Mouse (Mus musculus) ES-Bruce4 (cell line): Measurements from ENCODE around the gene Rnpep.

Experiments used
- CTCF ChIP-seq: IDR thresholded peaks from one replicate; pipeline ENCODE4 v1.8.1; 2011; ENCODE audit warnings: low read depth, low read length
- POLR2A ChIP-seq: IDR thresholded peaks from one replicate; pipeline ENCODE4 v1.8.1; 2011; ENCODE audit warnings: low read length; ENCODE audit not compliant: insufficient read depth

- no peak for TF ChIP-seq POLR2A
- peak; percentile 23 for TF ChIP-seq CTCF
These were observed 16.0 kb downstream of the Rnpep start for GRCm38 (mm10) chr1:135267663-135268446.
